Mouse (Mus musculus): ENCODE measurements around the gene Cstf3. TPM values are rescaled to one million over a fixed set of nuclear protein-coding genes. Genes with fewer than 3 reads are reported as not detected.

Gene Cstf3
- total RNA-seq, 2 experiments from 2014 or later, result 41.6 to 43.7 TPM

GRCm38 (mm10) chr2:104703158-104703557 lies 112.8 kb downstream of the Cstf3 start:
- no peak for DNase-seq (ENCODE audit: low spot score in 2 of 2)
- intact Hi-C loops (cut with DNase I), result no loop called here

- DNase-seq (ENCODE audit: low spot score in 2 of 2), result no peak
- intact Hi-C loops (cut with DNase I), result no loop called here
Measured at GRCm38 (mm10) chr2:104704355-104704754, 114.0 kb downstream of the Cstf3 start.

GRCm38 (mm10) chr2:104709786-104710337 lies 119.5 kb downstream of the Cstf3 start:
- intact Hi-C loops (cut with DNase I), result no loop called here
- DNase-seq (ENCODE audit: low spot score in 2 of 2), result no peak

GRCm38 (mm10) chr2:104710670-104711370 lies 120.5 kb downstream of the Cstf3 start:
- DNase-seq (ENCODE audit: low spot score in 2 of 2), result no peak
- intact Hi-C loops (cut with DNase I), result no loop called here

GRCm38 (mm10) chr2:104711585-104712485 lies 121.5 kb downstream of the Cstf3 start, which contains the start of gene Tcp11l1:
TSS of gene Tcp11l1 (minus strand) at chr2:104712169.
- intact Hi-C loops (cut with DNase I), result no loop called here
- peak; percentile 76 to 78 for DNase-seq (ENCODE audit: low spot score in 2 of 2)

GRCm38 (mm10) chr2:104712486-104712809 lies 122.1 kb downstream of the Cstf3 start:
- no peak for DNase-seq (ENCODE audit: low spot score in 2 of 2)
- intact Hi-C loops (cut with DNase I), result no loop called here

- intact Hi-C loops (cut with DNase I), result no loop called here
- no peak for DNase-seq (ENCODE audit: low spot score in 2 of 2)
Measured at GRCm38 (mm10) chr2:104714254-104714691, 124.0 kb downstream of the Cstf3 start.

Other genes starting within 250 kb of the Cstf3 start
- 100 to 1,000 TPM; 124 to 128 TPM for gene D430041D05Rik, start 179.5 kb upstream of the Cstf3 start, total RNA-seq (2021)
- 10 to 100 TPM; 85.7 to 86.5 TPM for gene Hipk3, start 96.1 kb upstream of the Cstf3 start, total RNA-seq (2021)
- gene Tcp11l1, start 121.6 kb downstream of the Cstf3 start, total RNA-seq (2021), result 10 to 100 TPM; 40.0 to 42.2 TPM
- not detected for gene Pin1rt1, start 125.9 kb downstream of the Cstf3 start, total RNA-seq (2021)
- gene Depdc7, start 152.4 kb downstream of the Cstf3 start, total RNA-seq (2021), result 1 to 10 TPM; 1.4 to 1.7 TPM
- gene Qser1, start 226.2 kb downstream of the Cstf3 start, total RNA-seq (2021), result 1 to 10 TPM; 9.0 to 9.5 TPM